Mouse (Mus musculus): ENCODE measurements around the gene Wnt9b. TPM values are rescaled to one million over a fixed set of nuclear protein-coding genes. Genes with fewer than 3 reads are reported as not detected.

Wnt9b gene
- not detected for polyA plus RNA-seq (2012; fragmentation: generic; extraction: Trizol)

GRCm38 (mm10) chr11:103749306-103750089, at the start of gene Wnt9b:
Gene Wnt9b (minus strand): TSS chr11:103749821.

GRCm38 (mm10) chr11:103773387-103774227, 24.0 kb upstream of the Wnt9b start, which contains the start of gene Wnt3:
Gene Wnt3 (plus strand): TSS chr11:103774150.

GRCm38 (mm10) chr11:103697565-103698176, 52.0 kb downstream of the Wnt9b start, which contains the start of gene Gosr2:
Gene Gosr2 (minus strand): TSS chr11:103697898.

Other genes with a start within 250 kb of the Wnt9b start
- not detected for gene Lrrc37a, start 245.2 kb downstream of the Wnt9b start, polyA plus RNA-seq (2012; fragmentation: generic; extraction: Trizol)
- gene Gm884, start 128.7 kb downstream of the Wnt9b start, polyA plus RNA-seq (2012; fragmentation: generic; extraction: Trizol) = not detected
- not detected for gene Lyzl6, start 110.9 kb downstream of the Wnt9b start, polyA plus RNA-seq (2012; fragmentation: generic; extraction: Trizol)
- gene Rprml, start 100.3 kb downstream of the Wnt9b start, polyA plus RNA-seq (2012; fragmentation: generic; extraction: Trizol) = under 1 TPM; 0.04 to 0.06 TPM
- 10 to 100 TPM; 53.4 to 87.2 TPM for gene Gosr2, start 51.9 kb downstream of the Wnt9b start, polyA plus RNA-seq (2012; fragmentation: generic; extraction: Trizol)
- gene Wnt3, start 24.3 kb upstream of the Wnt9b start, polyA plus RNA-seq (2012; fragmentation: generic; extraction: Trizol) = not detected
- 10 to 100 TPM in 1 of 2 experiments, 1 to 10 TPM in 1; 8.1 to 23.0 TPM for gene Nsf, start 204.2 kb upstream of the Wnt9b start, polyA plus RNA-seq (2012; fragmentation: generic; extraction: Trizol)
- gene Arf2, start 216.9 kb upstream of the Wnt9b start, polyA plus RNA-seq (2012; fragmentation: generic; extraction: Trizol) = 10 to 100 TPM in 1 of 2 experiments, 1 to 10 TPM in 1; 4.8 to 58.1 TPM